Mouse (Mus musculus): ENCODE data around the gene Fads2. TPM values are rescaled to one million over a fixed set of nuclear protein-coding genes. Genes with fewer than 3 reads are reported as not detected.

Gene Fads2
- total RNA-seq, 1 experiment, result 41.5 TPM

GRCm38 (mm10) chr19:10102054-10102700, 631 bp upstream of the Fads2 start:
- no peak for TF ChIP-seq ZNF384 (IDR thresholded peaks at IDR 0.05; ENCODE audit: low read depth, low read length)
- peak; percentile 54; the same call in 1 of the 2 replicates for TF ChIP-seq MAFK (IDR thresholded peaks at IDR 0.05; ENCODE audit: insufficient read depth, low read depth, low read length)
- TF ChIP-seq CHD2 (IDR thresholded peaks at IDR 0.05; ENCODE audit: low read depth, low read length), result no peak
- TF ChIP-seq ZC3H11A (IDR thresholded peaks at IDR 0.05; ENCODE audit: borderline replicate concordance, low read depth, low read length), result no peak
- no peak for TF ChIP-seq HCFC1 (IDR thresholded peaks at IDR 0.05; ENCODE audit: borderline replicate concordance, insufficient read depth, low read length)
- Histone ChIP-seq H3K9me3 (ENCODE audit: control insufficient read depth, insufficient read depth, low read depth, low read length) (no peaks in the 10 kb centered on the region), H3K36me3 (ENCODE audit: control insufficient read depth, insufficient read depth, low read length, poor library complexity, severe bottlenecking) (peaks cover 8% of the 10 kb centered on the region; the same call in 1 of the 2 replicates), H3K4me3 (ENCODE audit: insufficient read depth in 1 of 2, low read depth in 1 of 2, low read length in 2 of 2, poor library complexity in 1 of 2, severe bottlenecking in 1 of 2) (peak overlapping the region; percentile 89 to 98), H3K4me1 (ENCODE audit: control insufficient read depth in 2 of 2, insufficient read depth in 2 of 2, low read length in 2 of 2, poor library complexity in 1 of 2) (peaks cover 3 to 13% of the 10 kb centered on the region in 2 experiments; a peak in 2 of 4 replicates), H3K9ac (ENCODE audit: insufficient read depth, low read depth, low read length, poor library complexity, severe bottlenecking) (peak overlapping the region; percentile 50; the same call in 1 of the 2 replicates), H3K27ac (ENCODE audit: insufficient read depth, low read depth, low read length, poor library complexity, severe bottlenecking) (peak overlapping the region; percentile 80; the same call in 1 of the 2 replicates)
- in situ Hi-C loops (cut with MboI; ENCODE audit: low sequenced_read_pairs in 2 of 2, unreplicated experiment in 2 of 2), result no loop called here
- no peak for DNase-seq (ENCODE audit: low read depth, low spot score)

- no peak for TF ChIP-seq ZNF384 (IDR thresholded peaks at IDR 0.05; ENCODE audit: low read depth, low read length)
- TF ChIP-seq MAFK (IDR thresholded peaks at IDR 0.05; ENCODE audit: insufficient read depth, low read depth, low read length), result no peak
- no peak for TF ChIP-seq ZC3H11A (IDR thresholded peaks at IDR 0.05; ENCODE audit: borderline replicate concordance, low read depth, low read length)
- no peak for TF ChIP-seq CHD2 (IDR thresholded peaks at IDR 0.05; ENCODE audit: low read depth, low read length)
- TF ChIP-seq HCFC1 (IDR thresholded peaks at IDR 0.05; ENCODE audit: borderline replicate concordance, insufficient read depth, low read length), result no peak
- H3K36me3 ChIP-seq (ENCODE audit: control insufficient read depth, insufficient read depth, low read length, poor library complexity, severe bottlenecking), result peaks cover 12% of the 10 kb centered on the region; the same call in 1 of the 2 replicates
- peak overlapping the region; percentile 88 for H3K9ac ChIP-seq (ENCODE audit: insufficient read depth, low read depth, low read length, poor library complexity, severe bottlenecking)
- DNase-seq (ENCODE audit: low read depth, low spot score), result peak; percentile 56
- peak overlapping the region; percentile 89 to 98 for H3K4me3 ChIP-seq (ENCODE audit: insufficient read depth in 1 of 2, low read depth in 1 of 2, low read length in 2 of 2, poor library complexity in 1 of 2, severe bottlenecking in 1 of 2)
- peak overlapping the region; percentile 80; the same call in 1 of the 2 replicates for H3K27ac ChIP-seq (ENCODE audit: insufficient read depth, low read depth, low read length, poor library complexity, severe bottlenecking)
- in situ Hi-C loops (cut with MboI; ENCODE audit: low sequenced_read_pairs in 2 of 2, unreplicated experiment in 2 of 2), result no loop called here
- H3K4me1 ChIP-seq (ENCODE audit: control insufficient read depth in 2 of 2, insufficient read depth in 2 of 2, low read length in 2 of 2, poor library complexity in 1 of 2), result peaks cover 3 to 13% of the 10 kb centered on the region in 2 experiments; a peak in 2 of 4 replicates
- H3K9me3 ChIP-seq (ENCODE audit: control insufficient read depth, insufficient read depth, low read depth, low read length), result no peaks in the 10 kb centered on the region
Measured at GRCm38 (mm10) chr19:10100631-10101071, 895 bp downstream of the Fads2 start.

GRCm38 (mm10) chr19:10097826-10098225, 3.7 kb downstream of the Fads2 start:
- no peak for TF ChIP-seq ZNF384 (IDR thresholded peaks at IDR 0.05; ENCODE audit: low read depth, low read length)
- no peak for TF ChIP-seq CHD2 (IDR thresholded peaks at IDR 0.05; ENCODE audit: low read depth, low read length)
- no peak for TF ChIP-seq HCFC1 (IDR thresholded peaks at IDR 0.05; ENCODE audit: borderline replicate concordance, insufficient read depth, low read length)
- TF ChIP-seq ZC3H11A (IDR thresholded peaks at IDR 0.05; ENCODE audit: borderline replicate concordance, low read depth, low read length), result no peak
- no peak for TF ChIP-seq MAFK (IDR thresholded peaks at IDR 0.05; ENCODE audit: insufficient read depth, low read depth, low read length)
- H3K9ac ChIP-seq (ENCODE audit: insufficient read depth, low read depth, low read length, poor library complexity, severe bottlenecking), result no peak overlapping the region
- no peak overlapping the region for H3K4me3 ChIP-seq (ENCODE audit: insufficient read depth in 1 of 2, low read depth in 1 of 2, low read length in 2 of 2, poor library complexity in 1 of 2, severe bottlenecking in 1 of 2)
- no peak overlapping the region for H3K27ac ChIP-seq (ENCODE audit: insufficient read depth, low read depth, low read length, poor library complexity, severe bottlenecking)
- peaks cover 3 to 11% of the 10 kb centered on the region in 2 experiments; a peak in 2 of 4 replicates for H3K4me1 ChIP-seq (ENCODE audit: control insufficient read depth in 2 of 2, insufficient read depth in 2 of 2, low read length in 2 of 2, poor library complexity in 1 of 2)
- no peaks in the 10 kb centered on the region for H3K9me3 ChIP-seq (ENCODE audit: control insufficient read depth, insufficient read depth, low read depth, low read length)
- in situ Hi-C loops (cut with MboI; ENCODE audit: low sequenced_read_pairs in 2 of 2, unreplicated experiment in 2 of 2), result no loop called here
- no peak for DNase-seq (ENCODE audit: low read depth, low spot score)
- peaks cover 19% of the 10 kb centered on the region; the same call in 1 of the 2 replicates for H3K36me3 ChIP-seq (ENCODE audit: control insufficient read depth, insufficient read depth, low read length, poor library complexity, severe bottlenecking)

- in situ Hi-C loops (cut with MboI; ENCODE audit: low sequenced_read_pairs in 2 of 2, unreplicated experiment in 2 of 2), result no loop called here
- H3K9ac ChIP-seq (ENCODE audit: insufficient read depth, low read depth, low read length, poor library complexity, severe bottlenecking), result no peak overlapping the region
- no peak overlapping the region for H3K27ac ChIP-seq (ENCODE audit: insufficient read depth, low read depth, low read length, poor library complexity, severe bottlenecking)
Measured at GRCm38 (mm10) chr19:10096371-10096876, 5.1 kb downstream of the Fads2 start.

More at GRCm38 (mm10) chr19:10096371-10096876, 5.1 kb downstream of the Fads2 start:
- peaks cover 0 to 8% of the 10 kb centered on the region in 2 experiments; a peak in 2 of 4 replicates for H3K4me1 ChIP-seq (ENCODE audit: control insufficient read depth in 2 of 2, insufficient read depth in 2 of 2, low read length in 2 of 2, poor library complexity in 1 of 2)
- H3K4me3 ChIP-seq (ENCODE audit: insufficient read depth in 1 of 2, low read depth in 1 of 2, low read length in 2 of 2, poor library complexity in 1 of 2, severe bottlenecking in 1 of 2), result no peak overlapping the region
- H3K9me3 ChIP-seq (ENCODE audit: control insufficient read depth, insufficient read depth, low read depth, low read length), result no peaks in the 10 kb centered on the region
- H3K36me3 ChIP-seq (ENCODE audit: control insufficient read depth, insufficient read depth, low read length, poor library complexity, severe bottlenecking), result peaks cover 19% of the 10 kb centered on the region; the same call in 1 of the 2 replicates
- no peak for DNase-seq (ENCODE audit: low read depth, low spot score)
- no peak for TF ChIP-seq HCFC1 (IDR thresholded peaks at IDR 0.05; ENCODE audit: borderline replicate concordance, insufficient read depth, low read length)
- TF ChIP-seq ZC3H11A (IDR thresholded peaks at IDR 0.05; ENCODE audit: borderline replicate concordance, low read depth, low read length), result no peak
